Mouse (Mus musculus) lung, postnatal 0 days (tissue): ENCODE measurements around the gene Ptpn13.

Source experiments
- CTCF ChIP-seq: IDR thresholded peaks from 2 replicates; pipeline ENCODE4 v1.5.1; 2016; ENCODE audit warnings: antibody characterized with exemption, mild to moderate bottlenecking
- EP300 ChIP-seq: IDR thresholded peaks from 2 replicates; pipeline ENCODE4 v1.6.1; 2016; ENCODE audit warnings: antibody characterized with exemption, mild to moderate bottlenecking, control low read depth

- TF ChIP-seq EP300 (no peak), CTCF (no peak)
Measured at GRCm38 (mm10) chr5:103541542-103541941, 116.5 kb downstream of the Ptpn13 start.
